Mouse (Mus musculus): ENCODE measurements around the gene Rubcn. TPM values are rescaled to one million over a fixed set of nuclear protein-coding genes. Genes with fewer than 3 reads are reported as not detected.

Rubcn gene
- polyA plus RNA-seq, 1 experiment: 22.1 TPM

GRCm38 (mm10) chr16:32854050-32854571 is 23.5 kb downstream of the Rubcn start:
- Histone ChIP-seq H3K36me3 (ENCODE audit: control insufficient read depth, insufficient read depth) (peaks cover 22% of the 10 kb centered on the region), H3K27me3 (ENCODE audit: control insufficient read depth, insufficient read depth, insufficient read length) (no peaks in the 10 kb centered on the region), H3K4me3 (ENCODE audit: insufficient read depth, poor library complexity, severe bottlenecking) (no peak overlapping the region), H3K79me2 (ENCODE audit: control insufficient read depth, insufficient read depth) (peaks cover 38% of the 10 kb centered on the region), H3K79me3 (ENCODE audit: low read depth) (peaks cover 14% of the 10 kb centered on the region), H3ac (ENCODE audit: control insufficient read depth, insufficient read length, low read depth) (no peak overlapping the region)
- TF ChIP-seq CEBPB (IDR thresholded peaks at IDR 0.05; ENCODE audit: low read depth) (no peak), MAX (IDR thresholded peaks at IDR 0.05) (no peak), MYOG (IDR thresholded peaks at IDR 0.05; ENCODE audit: control insufficient read depth, extremely low read depth, insufficient read length) (no peak), USF1 (IDR thresholded peaks at IDR 0.05; ENCODE audit: low read depth) (no peak), CTCF (IDR thresholded peaks at IDR 0.05; ENCODE audit: control insufficient read depth, insufficient read depth, insufficient read length) (no peak), MYOD1 (IDR thresholded peaks at IDR 0.05; ENCODE audit: control insufficient read depth, insufficient read length, low read depth) (no peak), FOSL1 (IDR thresholded peaks at IDR 0.05; ENCODE audit: insufficient read depth, low read length, poor library complexity, severe bottlenecking) (no peak)

DNA sequence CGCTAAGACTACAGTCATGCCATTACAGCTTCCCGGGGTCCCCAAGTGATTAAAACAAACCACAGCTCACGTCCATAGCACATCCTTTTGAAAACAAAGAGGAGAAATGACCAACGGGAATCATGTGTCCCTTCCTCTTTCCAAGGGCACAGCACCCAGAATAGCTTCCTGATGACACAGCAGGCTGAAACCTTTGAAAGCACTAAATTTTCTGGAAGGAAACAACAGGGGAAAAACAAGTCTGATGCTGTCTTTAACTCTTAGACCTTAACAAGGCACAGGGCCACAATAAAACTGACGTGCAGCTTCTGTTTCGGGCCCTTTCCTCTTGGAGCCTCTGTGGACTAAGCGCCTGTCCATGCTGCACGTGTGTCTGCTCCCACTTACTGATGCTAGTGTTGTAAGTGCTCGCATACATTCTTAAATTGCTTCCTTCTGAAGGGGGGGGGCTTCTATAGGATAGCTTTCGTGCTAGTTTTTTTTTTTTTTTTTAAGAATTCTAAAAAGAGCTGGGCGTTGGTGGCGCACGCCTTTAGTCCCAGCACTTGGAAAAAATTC is 24.0 kb downstream of the Rubcn start:
- Histone ChIP-seq H3K79me2 (ENCODE audit: control insufficient read depth, insufficient read depth) (peaks cover 38% of the 10 kb centered on the region), H3K27me3 (ENCODE audit: control insufficient read depth, insufficient read depth, insufficient read length) (no peaks in the 10 kb centered on the region), H3K79me3 (ENCODE audit: low read depth) (peaks cover 14% of the 10 kb centered on the region), H3ac (ENCODE audit: control insufficient read depth, insufficient read length, low read depth) (no peak overlapping the region), H3K4me3 (ENCODE audit: insufficient read depth, poor library complexity, severe bottlenecking) (no peak overlapping the region), H3K36me3 (ENCODE audit: control insufficient read depth, insufficient read depth) (peaks cover 27% of the 10 kb centered on the region)
- TF ChIP-seq MAX (IDR thresholded peaks at IDR 0.05) (no peak), USF1 (IDR thresholded peaks at IDR 0.05; ENCODE audit: low read depth) (no peak), CTCF (IDR thresholded peaks at IDR 0.05; ENCODE audit: control insufficient read depth, insufficient read depth, insufficient read length) (no peak), MYOG (IDR thresholded peaks at IDR 0.05; ENCODE audit: control insufficient read depth, extremely low read depth, insufficient read length) (no peak), CEBPB (IDR thresholded peaks at IDR 0.05; ENCODE audit: low read depth) (no peak), MYOD1 (IDR thresholded peaks at IDR 0.05; ENCODE audit: control insufficient read depth, insufficient read length, low read depth) (no peak), FOSL1 (IDR thresholded peaks at IDR 0.05; ENCODE audit: insufficient read depth, low read length, poor library complexity, severe bottlenecking) (no peak)

DNA sequence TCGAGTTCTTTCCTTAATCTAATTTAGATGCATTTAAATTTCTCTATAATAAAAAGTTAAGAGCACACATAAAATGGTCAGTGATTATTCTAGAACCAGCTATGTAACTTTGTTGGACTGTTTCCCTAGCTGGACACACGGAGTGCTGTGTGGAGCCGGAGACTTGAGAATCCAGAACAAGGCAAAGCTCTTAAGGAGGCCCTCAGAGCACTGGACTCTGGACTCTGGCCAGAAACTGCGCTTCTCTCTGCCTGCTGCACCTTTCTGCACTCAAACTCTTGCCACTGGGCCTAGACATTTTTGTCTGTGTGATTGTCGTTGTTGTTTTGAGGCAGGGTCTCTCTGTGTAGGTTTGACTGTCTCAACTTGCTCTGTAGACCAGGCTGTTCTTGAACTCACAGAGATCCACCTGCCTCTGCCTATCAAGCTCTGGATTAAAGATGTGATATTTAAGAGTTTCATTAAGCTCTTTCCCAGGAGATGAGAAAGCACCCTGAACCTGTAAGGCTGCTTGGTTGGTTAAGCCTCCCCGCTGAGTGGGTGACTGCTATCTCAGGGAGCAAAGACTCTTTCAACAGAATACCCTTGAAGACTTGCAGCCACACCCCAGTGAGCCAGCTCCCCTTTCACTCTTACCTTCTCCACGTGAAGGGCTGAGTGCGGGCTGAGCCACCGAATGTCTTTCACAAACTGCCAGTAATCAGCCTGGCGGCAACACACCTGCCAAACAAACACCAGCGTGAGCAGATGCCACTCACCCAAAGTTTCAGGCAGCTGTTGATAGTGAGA is 28.3 kb downstream of the Rubcn start:
- H3K27me3 ChIP-seq (ENCODE audit: control insufficient read depth, insufficient read depth, insufficient read length): no peaks in the 10 kb centered on the region
- H3K79me3 ChIP-seq (ENCODE audit: low read depth): peaks cover 6% of the 10 kb centered on the region
- H3K36me3 ChIP-seq (ENCODE audit: control insufficient read depth, insufficient read depth): peaks cover 40% of the 10 kb centered on the region
- H3K4me3 ChIP-seq (ENCODE audit: insufficient read depth, poor library complexity, severe bottlenecking): no peak overlapping the region
- no peak for TF ChIP-seq MYOD1 (IDR thresholded peaks at IDR 0.05; ENCODE audit: control insufficient read depth, insufficient read length, low read depth)
- no peak for TF ChIP-seq MAX (IDR thresholded peaks at IDR 0.05)
- no peak for TF ChIP-seq CTCF (IDR thresholded peaks at IDR 0.05; ENCODE audit: control insufficient read depth, insufficient read depth, insufficient read length)
- TF ChIP-seq CEBPB (IDR thresholded peaks at IDR 0.05; ENCODE audit: low read depth): no peak
- TF ChIP-seq USF1 (IDR thresholded peaks at IDR 0.05; ENCODE audit: low read depth): no peak
- TF ChIP-seq MYOG (IDR thresholded peaks at IDR 0.05; ENCODE audit: control insufficient read depth, extremely low read depth, insufficient read length): no peak
- no peak for TF ChIP-seq FOSL1 (IDR thresholded peaks at IDR 0.05; ENCODE audit: insufficient read depth, low read length, poor library complexity, severe bottlenecking)
- H3K79me2 ChIP-seq (ENCODE audit: control insufficient read depth, insufficient read depth): no peaks in the 10 kb centered on the region
- H3ac ChIP-seq (ENCODE audit: control insufficient read depth, insufficient read length, low read depth): no peak overlapping the region

GRCm38 (mm10) chr16:32847103-32847502 is 30.5 kb downstream of the Rubcn start:
- peaks cover 48% of the 10 kb centered on the region for H3K36me3 ChIP-seq (ENCODE audit: control insufficient read depth, insufficient read depth)
- peaks cover 4% of the 10 kb centered on the region for H3K79me3 ChIP-seq (ENCODE audit: low read depth)
- H3K79me2 ChIP-seq (ENCODE audit: control insufficient read depth, insufficient read depth): no peaks in the 10 kb centered on the region
- no peak overlapping the region for H3ac ChIP-seq (ENCODE audit: control insufficient read depth, insufficient read length, low read depth)
- H3K4me3 ChIP-seq (ENCODE audit: insufficient read depth, poor library complexity, severe bottlenecking): no peak overlapping the region
- TF ChIP-seq MAX (IDR thresholded peaks at IDR 0.05) (no peak), CTCF (IDR thresholded peaks at IDR 0.05; ENCODE audit: control insufficient read depth, insufficient read depth, insufficient read length) (no peak), USF1 (IDR thresholded peaks at IDR 0.05; ENCODE audit: low read depth) (no peak), FOSL1 (IDR thresholded peaks at IDR 0.05; ENCODE audit: insufficient read depth, low read length, poor library complexity, severe bottlenecking) (no peak), MYOD1 (IDR thresholded peaks at IDR 0.05; ENCODE audit: control insufficient read depth, insufficient read length, low read depth) (no peak), CEBPB (IDR thresholded peaks at IDR 0.05; ENCODE audit: low read depth) (no peak), MYOG (IDR thresholded peaks at IDR 0.05; ENCODE audit: control insufficient read depth, extremely low read depth, insufficient read length) (no peak)
- H3K27me3 ChIP-seq (ENCODE audit: control insufficient read depth, insufficient read depth, insufficient read length): no peaks in the 10 kb centered on the region

DNA sequence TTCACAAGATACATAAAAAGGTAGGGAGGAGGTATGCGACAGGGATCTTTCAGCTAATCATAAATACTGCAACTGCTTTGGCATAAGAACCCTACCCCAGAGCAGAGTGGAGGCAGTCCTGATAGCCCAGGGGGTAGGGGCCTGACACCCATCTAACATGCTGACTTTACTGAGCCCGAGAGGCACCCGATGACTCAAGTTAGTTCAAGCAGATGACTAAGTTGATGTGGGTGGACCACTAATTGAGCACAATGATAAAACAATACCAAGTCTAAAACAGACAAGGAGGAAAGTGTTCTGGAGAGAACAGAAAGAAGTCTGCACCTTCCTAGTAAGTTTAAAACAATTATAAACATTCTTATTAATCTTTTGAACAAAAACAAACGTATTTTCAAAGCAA is 46.1 kb downstream of the Rubcn start:
- peaks cover 46% of the 10 kb centered on the region for H3K36me3 ChIP-seq (ENCODE audit: control insufficient read depth, insufficient read depth)
- H3K79me2 ChIP-seq (ENCODE audit: control insufficient read depth, insufficient read depth): no peaks in the 10 kb centered on the region
- H3K79me3 ChIP-seq (ENCODE audit: low read depth): no peaks in the 10 kb centered on the region
- no peak overlapping the region for H3ac ChIP-seq (ENCODE audit: control insufficient read depth, insufficient read length, low read depth)
- no peaks in the 10 kb centered on the region for H3K27me3 ChIP-seq (ENCODE audit: control insufficient read depth, insufficient read depth, insufficient read length)
- TF ChIP-seq MYOD1 (IDR thresholded peaks at IDR 0.05; ENCODE audit: control insufficient read depth, insufficient read length, low read depth) (no peak), MAX (IDR thresholded peaks at IDR 0.05) (no peak), USF1 (IDR thresholded peaks at IDR 0.05; ENCODE audit: low read depth) (no peak), FOSL1 (IDR thresholded peaks at IDR 0.05; ENCODE audit: insufficient read depth, low read length, poor library complexity, severe bottlenecking) (no peak), MYOG (IDR thresholded peaks at IDR 0.05; ENCODE audit: control insufficient read depth, extremely low read depth, insufficient read length) (no peak), CEBPB (IDR thresholded peaks at IDR 0.05; ENCODE audit: low read depth) (no peak), CTCF (IDR thresholded peaks at IDR 0.05; ENCODE audit: control insufficient read depth, insufficient read depth, insufficient read length) (no peak)
- no peak overlapping the region for H3K4me3 ChIP-seq (ENCODE audit: insufficient read depth, poor library complexity, severe bottlenecking)
